Mouse (Mus musculus) liver, embryonic 15.5 days (tissue): ENCODE measurements around the gene Il10rb. TPM values are rescaled to one million over a fixed set of nuclear protein-coding genes. Genes with fewer than 3 reads are reported as not detected.
A peak's percentile ranks its signal among the peaks of the same experiment; 100 is the strongest.

Experiments used
- ATAC-seq: fragments of 200-750 bp; cut with Nextera tagmentation; 2 replicates; pipeline ENCODE4 v1.8.0; 2017; ENCODE audit warnings: moderate number of reproducible peaks, mild to moderate bottlenecking, moderate library complexity; ENCODE audit not compliant: insufficient read depth
- H3K27ac ChIP-seq: fragments of 300-500 bp; sonication (generic); replicated peaks from 2 replicates; pipeline ENCODE4 v1.5.1; 2015; ENCODE audit warnings: mild to moderate bottlenecking, inconsistent platforms
- H3K27me3 ChIP-seq: fragments of 300-500 bp; sonication (generic); 2 replicates; pipeline ENCODE4 v1.6.1; 2015; ENCODE audit warnings: mild to moderate bottlenecking, inconsistent platforms
- H3K36me3 ChIP-seq: fragments of 300-500 bp; sonication (generic); replicated peaks from 2 replicates; pipeline ENCODE4 v1.6.1; 2015; ENCODE audit warnings: moderate library complexity, mild to moderate bottlenecking, inconsistent platforms
- H3K4me1 ChIP-seq: fragments of 300-500 bp; sonication (generic); replicated peaks from 2 replicates; pipeline ENCODE4 v1.6.1; 2015; ENCODE audit warnings: inconsistent platforms
- H3K4me2 ChIP-seq: fragments of 300-500 bp; sonication (generic); 2 replicates; pipeline ENCODE4 v1.6.1; 2015; ENCODE audit warnings: moderate library complexity, mild to moderate bottlenecking, inconsistent platforms
- H3K4me3 ChIP-seq: fragments of 300-500 bp; sonication (generic); replicated peaks from 2 replicates; pipeline ENCODE4 v1.5.1; 2015; ENCODE audit warnings: mild to moderate bottlenecking, inconsistent platforms
- H3K9ac ChIP-seq: fragments of 300-500 bp; sonication (generic); 2 replicates; pipeline ENCODE4 v1.6.1; 2015; ENCODE audit warnings: moderate library complexity, mild to moderate bottlenecking, inconsistent platforms
- H3K9me3 ChIP-seq: fragments of 300-500 bp; sonication (generic); replicated peaks from 2 replicates; pipeline ENCODE4 v1.6.1; 2016; ENCODE audit warnings: inconsistent platforms
- WGBS: fragments of 180-500 bp; shearing (Covaris S2); methylation state at CpG from one replicate; pipeline ENCODE4 v1.1.7; 2015; ENCODE audit warnings: mixed read lengths; ENCODE audit not compliant: insufficient replicate concordance; 5-methylcytosine and 5-hydroxymethylcytosine counted together
- polyA plus RNA-seq: library from polyadenylated mRNA; unstranded; fragments of >200 nt; fragmentation: Nextera tagmentation; extraction: Ambion mirVana; gene quantifications from 2 replicates; pipeline ENCODE4 v1.2.1, GENCODE M21; 2015

Gene Il10rb
- polyA plus RNA-seq, 1 experiment from 2014 or later = 29.9 TPM

- Histone ChIP-seq H3K9me3 (no peaks in the 10 kb centered on the region), H3K4me1 (peaks cover 76% of the 10 kb centered on the region), H3K27me3 (no peaks in the 10 kb centered on the region), H3K9ac (no peak overlapping the region), H3K4me2 (no peak overlapping the region), H3K27ac (no peak overlapping the region), H3K36me3 (peaks cover 88% of the 10 kb centered on the region), H3K4me3 (no peak overlapping the region)
- 61% methylated on average over 9 of the region's 9 CpGs for WGBS
- ATAC-seq = no peak
Measured at GRCm38 (mm10) chr16:91382261-91382790, 23.6 kb upstream of the Il10rb start.

GRCm38 (mm10) chr16:91384221-91384620 lies 21.7 kb upstream of the Il10rb start:
- no peak overlapping the region for H3K4me3 ChIP-seq
- H3K36me3 ChIP-seq = peaks cover 90% of the 10 kb centered on the region
- ATAC-seq = no peak
- no peak overlapping the region for H3K4me2 ChIP-seq
- no peaks in the 10 kb centered on the region for H3K9me3 ChIP-seq
- H3K27ac ChIP-seq = no peak overlapping the region
- no peak overlapping the region for H3K9ac ChIP-seq
- H3K4me1 ChIP-seq = peaks cover 57% of the 10 kb centered on the region
- 84% methylated on average over 4 of the region's 4 CpGs for WGBS
- H3K27me3 ChIP-seq = no peaks in the 10 kb centered on the region

GRCm38 (mm10) chr16:91385621-91386020 lies 20.3 kb upstream of the Il10rb start:
- Histone ChIP-seq H3K4me2 (no peak overlapping the region), H3K4me3 (no peak overlapping the region), H3K36me3 (peaks cover 98% of the 10 kb centered on the region), H3K9me3 (no peaks in the 10 kb centered on the region), H3K27me3 (no peaks in the 10 kb centered on the region), H3K4me1 (peaks cover 43% of the 10 kb centered on the region), H3K9ac (no peak overlapping the region), H3K27ac (peak overlapping the region; percentile 63)
- WGBS = 59% methylated on average over 10 of the region's 10 CpGs
- ATAC-seq = peak; percentile 49

DNA sequence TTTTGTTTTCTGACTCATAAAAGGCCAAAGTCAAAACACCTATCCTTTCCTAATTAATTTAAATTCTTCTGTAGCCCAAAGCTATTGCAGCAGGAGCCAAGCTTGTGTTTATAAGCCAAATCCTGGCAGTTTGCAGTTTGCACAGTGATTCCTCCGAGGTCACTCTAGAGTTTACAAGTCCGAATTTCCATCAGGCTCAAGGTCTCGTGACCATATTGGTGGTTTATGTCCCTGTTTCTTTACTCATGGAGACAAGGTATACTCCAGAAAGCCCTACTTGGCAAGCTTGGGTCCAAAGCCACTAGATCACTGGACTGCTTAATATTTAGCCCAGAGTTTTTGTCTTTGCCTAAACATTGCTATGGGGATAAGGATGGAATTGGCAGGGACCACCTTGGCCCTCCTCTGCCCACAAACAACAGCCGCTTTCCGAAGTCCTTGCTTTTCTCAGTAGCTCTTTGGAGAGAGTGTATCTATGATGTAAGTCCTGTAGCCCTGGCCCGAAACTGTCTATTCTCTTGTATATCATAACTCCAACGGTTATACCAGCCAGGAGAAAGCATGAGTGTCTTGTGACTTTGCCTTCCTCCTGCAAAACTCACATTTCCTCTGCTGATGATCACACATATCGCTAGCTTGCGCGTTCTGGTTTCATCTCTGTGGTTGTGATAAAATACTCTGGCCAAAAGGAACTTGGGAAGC lies 19.4 kb upstream of the Il10rb start:
- peaks cover 35% of the 10 kb centered on the region for H3K4me1 ChIP-seq
- no peak for ATAC-seq
- 81% methylated on average over 10 of the region's 10 CpGs for WGBS
- H3K4me2 ChIP-seq = no peak overlapping the region
- no peak overlapping the region for H3K4me3 ChIP-seq
- H3K9ac ChIP-seq = no peak overlapping the region
- no peaks in the 10 kb centered on the region for H3K9me3 ChIP-seq
- H3K27me3 ChIP-seq = no peaks in the 10 kb centered on the region
- H3K27ac ChIP-seq = peak overlapping the region; percentile 63
- peaks cover 93% of the 10 kb centered on the region for H3K36me3 ChIP-seq

DNA sequence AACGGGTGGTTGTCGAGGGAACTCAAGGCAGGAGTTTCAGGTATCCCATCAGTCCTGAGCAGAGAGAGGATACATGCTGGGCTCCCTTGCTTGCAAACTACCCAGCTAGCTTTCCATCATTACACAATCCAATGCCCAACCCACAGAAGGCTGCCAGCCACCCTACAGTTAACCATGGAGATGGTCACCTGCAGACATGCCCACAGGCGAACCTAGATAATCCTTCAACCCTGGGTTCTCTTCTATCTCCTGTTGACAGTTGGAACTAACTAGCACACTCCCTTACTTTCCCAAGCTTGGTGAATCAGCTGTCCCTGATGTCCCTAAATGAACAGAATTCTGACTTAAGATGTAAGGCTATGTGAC lies 18.9 kb upstream of the Il10rb start:
- Histone ChIP-seq H3K27me3 (no peaks in the 10 kb centered on the region), H3K9ac (no peak overlapping the region), H3K4me3 (no peak overlapping the region), H3K36me3 (peaks cover 93% of the 10 kb centered on the region), H3K4me2 (no peak overlapping the region), H3K27ac (no peak overlapping the region), H3K4me1 (peaks cover 30% of the 10 kb centered on the region), H3K9me3 (no peaks in the 10 kb centered on the region)
- no peak for ATAC-seq
- 63% methylated on average over 3 of the region's 3 CpGs for WGBS

DNA sequence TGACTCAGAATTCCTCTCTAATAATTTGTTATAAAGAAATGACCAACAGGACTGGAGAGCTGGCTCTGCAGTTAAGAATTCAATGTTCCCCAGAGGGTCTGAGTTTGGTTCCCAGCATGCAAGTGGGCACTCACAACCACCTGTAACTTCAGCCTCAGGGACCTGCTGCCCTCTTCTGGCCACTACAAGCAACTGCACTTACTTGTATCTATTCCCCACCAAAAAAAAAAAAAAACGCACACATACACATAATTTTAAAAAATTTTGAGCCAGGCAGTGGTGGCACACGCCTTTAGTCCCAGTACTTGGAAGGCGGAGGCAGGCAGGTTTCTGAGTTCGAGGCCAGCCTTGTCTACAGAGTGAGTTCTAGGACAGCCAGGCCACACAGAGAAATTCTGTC lies 15.9 kb upstream of the Il10rb start:
- no peak overlapping the region for H3K9ac ChIP-seq
- WGBS = 80% methylated on average over 4 of the region's 4 CpGs
- no peaks in the 10 kb centered on the region for H3K9me3 ChIP-seq
- peaks cover 22% of the 10 kb centered on the region for H3K4me1 ChIP-seq
- H3K27me3 ChIP-seq = no peaks in the 10 kb centered on the region
- H3K27ac ChIP-seq = no peak overlapping the region
- no peak for ATAC-seq
- no peak overlapping the region for H3K4me2 ChIP-seq
- peaks cover 94% of the 10 kb centered on the region for H3K36me3 ChIP-seq
- no peak overlapping the region for H3K4me3 ChIP-seq

- Histone ChIP-seq H3K36me3 (peaks cover 94% of the 10 kb centered on the region), H3K4me2 (no peak within 1 kb of the TSS), H3K27ac (no peak within 1 kb of the TSS), H3K4me3 (no peak within 1 kb of the TSS), H3K9me3 (no peaks in the 10 kb centered on the region), H3K4me1 (peaks cover 27% of the 10 kb centered on the region), H3K27me3 (no peaks in the 10 kb centered on the region), H3K9ac (no peak within 1 kb of the TSS)
- no peak for ATAC-seq
- 87% methylated on average over 5 of the region's 5 CpGs for WGBS
Measured at GRCm38 (mm10) chr16:91391421-91391820, 14.5 kb upstream of the Il10rb start, which contains the start of gene Gm21970. TSS of gene Gm21970 (plus strand) at chr16:91391721.

- Histone ChIP-seq H3K9me3 (no peaks in the 10 kb centered on the region), H3K27ac (peak overlapping the region; percentile 63), H3K27me3 (no peaks in the 10 kb centered on the region), H3K4me1 (peaks cover 35% of the 10 kb centered on the region), H3K9ac (no peak overlapping the region), H3K36me3 (peaks cover 86% of the 10 kb centered on the region), H3K4me2 (no peak overlapping the region), H3K4me3 (no peak overlapping the region)
- 71% methylated on average over 4 of the region's 4 CpGs for WGBS
- no peak for ATAC-seq
Measured at GRCm38 (mm10) chr16:91394826-91395410, 11.0 kb upstream of the Il10rb start.

- H3K36me3 ChIP-seq = peaks cover 87% of the 10 kb centered on the region
- H3K9me3 ChIP-seq = no peaks in the 10 kb centered on the region
- H3K4me2 ChIP-seq = no peak overlapping the region
- H3K27me3 ChIP-seq = no peaks in the 10 kb centered on the region
- WGBS = 55% methylated on average over 8 of the region's 8 CpGs
- peaks cover 41% of the 10 kb centered on the region for H3K4me1 ChIP-seq
- peak overlapping the region; percentile 63 for H3K27ac ChIP-seq
- H3K4me3 ChIP-seq = no peak overlapping the region
- peak; percentile 43 for ATAC-seq
- H3K9ac ChIP-seq = no peak overlapping the region
Measured at GRCm38 (mm10) chr16:91395633-91396392, 10.2 kb upstream of the Il10rb start.

DNA sequence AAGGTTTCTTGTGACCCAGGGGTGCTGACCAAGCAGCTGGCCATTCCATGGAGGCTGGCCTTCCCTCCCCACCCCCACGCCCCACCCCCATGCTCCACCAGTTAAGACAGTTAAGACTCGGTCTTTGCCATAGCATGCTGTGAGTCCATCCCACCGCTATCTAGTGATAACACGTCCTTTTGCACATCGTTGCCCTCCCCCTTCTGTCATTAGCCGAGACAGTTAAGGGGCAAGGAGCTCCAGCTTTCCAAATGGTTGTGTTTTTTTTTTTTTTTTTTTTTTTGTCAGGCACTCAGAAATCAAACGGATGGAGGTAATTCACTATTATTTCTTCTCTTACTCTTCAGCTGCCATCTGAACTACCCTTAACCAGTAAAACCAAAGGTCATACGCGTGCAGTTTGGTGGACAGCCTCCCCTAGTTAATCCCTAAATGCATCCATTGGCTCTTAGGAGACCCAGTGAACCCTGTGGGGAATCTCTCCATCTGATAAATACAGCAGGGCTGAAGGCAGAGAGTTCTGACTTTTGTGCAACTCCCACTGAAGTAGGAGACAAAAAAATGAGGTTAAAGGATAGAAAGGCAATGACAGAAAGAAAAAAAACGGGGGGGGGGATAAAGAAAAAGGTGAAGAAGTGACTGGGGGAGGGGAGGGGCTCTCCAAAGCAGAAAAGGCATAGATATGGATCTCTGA lies 9.0 kb upstream of the Il10rb start:
- Histone ChIP-seq H3K9ac (0 out of 2 replicates have a peak overlapping the region, but pooled peaks have one; percentile 19), H3K4me3 (no peak overlapping the region), H3K4me1 (peaks cover 47% of the 10 kb centered on the region), H3K27ac (peak overlapping the region; percentile 63), H3K27me3 (no peaks in the 10 kb centered on the region), H3K36me3 (peaks cover 91% of the 10 kb centered on the region), H3K4me2 (peak overlapping the region; percentile 40), H3K9me3 (no peaks in the 10 kb centered on the region)
- peak; percentile 81 for ATAC-seq
- WGBS = 24% methylated on average over 10 of the region's 10 CpGs
